Mouse (Mus musculus) testis, adult 2 months (tissue): ENCODE measurements at regions not wholly inside any gene's neighbourhood (a gene's known extent, or its start where the extent isn't known, plus 50 kb on each side); places are given as distances from the start of the nearest gene placed in this dataset.

ENCODE experiments used
- CTCF ChIP-seq: fragments of 200-500 bp; IDR thresholded peaks from 2 replicates; pipeline ENCODE4 v1.5.1; 2012; ENCODE audit warnings: low read depth, mild to moderate bottlenecking, inconsistent platforms, low read length, moderate library complexity; ENCODE audit not compliant: control insufficient read depth, insufficient read depth, insufficient replicate concordance
- POLR2A ChIP-seq: fragments of 200-500 bp; IDR thresholded peaks from 2 replicates; pipeline ENCODE4 v1.6.1; 2012; ENCODE audit warnings: low read depth, mild to moderate bottlenecking, inconsistent platforms, low read length, moderate library complexity; ENCODE audit not compliant: control insufficient read depth

DNA sequence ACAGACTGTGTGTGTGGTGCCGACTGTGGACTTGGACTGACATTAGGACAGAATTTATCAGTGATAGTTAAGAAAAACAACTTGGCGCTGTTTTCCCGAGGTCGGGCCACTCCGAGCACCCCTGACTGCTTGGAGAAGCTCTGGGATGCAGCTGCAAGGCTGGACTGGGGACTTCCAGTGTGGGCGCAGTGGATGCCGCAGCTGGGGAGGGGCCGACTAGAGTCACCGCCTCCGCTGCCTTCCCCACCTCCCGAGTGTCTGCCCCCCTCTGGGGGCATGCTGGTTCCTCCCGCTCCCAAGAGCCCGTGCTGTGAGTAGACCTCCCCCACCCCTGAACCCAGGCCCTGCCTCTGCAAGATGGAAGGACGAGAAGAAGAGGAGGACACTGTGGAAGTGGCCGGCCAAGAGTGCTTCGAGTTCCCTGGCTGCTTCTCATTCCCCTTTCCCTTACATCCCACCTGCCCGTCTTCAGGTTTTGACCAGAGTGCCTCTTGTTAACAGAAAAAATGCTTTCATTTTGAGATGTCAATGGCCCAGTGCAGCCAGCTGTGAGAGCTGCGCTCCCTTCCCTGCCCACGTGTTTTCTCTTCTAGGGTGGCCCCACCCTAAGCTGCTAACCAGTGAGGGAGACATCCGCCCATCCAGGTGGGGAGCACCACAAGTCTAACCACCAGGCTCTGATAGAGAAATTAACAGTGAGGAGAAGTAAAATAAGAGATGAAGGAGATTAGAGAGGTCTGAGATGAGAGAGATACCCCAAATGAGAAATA is 90.3 kb downstream of the Mex3b start:
- TF ChIP-seq CTCF (no peak), POLR2A (no peak)
